Mouse (Mus musculus): ENCODE results near the gene Fam163b. TPM values are rescaled to one million over a fixed set of nuclear protein-coding genes. Genes with fewer than 3 reads are reported as not detected.

Fam163b gene
- total and polyA plus RNA-seq, 3 experiments = not detected

DNA sequence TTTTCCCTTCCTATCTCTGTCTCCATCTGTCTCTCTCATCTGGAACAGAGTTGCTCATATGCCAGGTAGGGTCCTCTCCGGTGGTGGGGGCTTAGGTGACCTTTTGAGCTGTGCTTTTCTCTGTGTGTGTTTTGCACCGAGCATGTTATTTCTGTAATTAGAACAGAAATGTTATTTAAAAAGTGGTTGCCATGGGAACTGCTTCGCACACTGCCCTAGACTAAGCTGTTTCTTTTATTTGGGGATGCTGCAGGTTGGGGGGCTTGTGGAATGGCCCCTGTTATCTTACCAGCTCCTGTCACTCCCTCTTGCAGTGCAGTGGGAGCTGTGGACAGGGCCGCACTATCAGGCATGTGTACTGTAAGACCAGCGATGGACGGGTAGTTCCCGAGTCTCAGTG lies 38.7 kb downstream of the Fam163b start:
- H3K9ac ChIP-seq (ENCODE audit: control insufficient read depth, low read depth, low read length, poor library complexity, severe bottlenecking) = no peak overlapping the region
- no peak overlapping the region for H3K4me3 ChIP-seq (ENCODE audit: control insufficient read depth in 1 of 2, insufficient read depth in 1 of 2, low read depth in 2 of 2, low read length in 2 of 2)

DNA sequence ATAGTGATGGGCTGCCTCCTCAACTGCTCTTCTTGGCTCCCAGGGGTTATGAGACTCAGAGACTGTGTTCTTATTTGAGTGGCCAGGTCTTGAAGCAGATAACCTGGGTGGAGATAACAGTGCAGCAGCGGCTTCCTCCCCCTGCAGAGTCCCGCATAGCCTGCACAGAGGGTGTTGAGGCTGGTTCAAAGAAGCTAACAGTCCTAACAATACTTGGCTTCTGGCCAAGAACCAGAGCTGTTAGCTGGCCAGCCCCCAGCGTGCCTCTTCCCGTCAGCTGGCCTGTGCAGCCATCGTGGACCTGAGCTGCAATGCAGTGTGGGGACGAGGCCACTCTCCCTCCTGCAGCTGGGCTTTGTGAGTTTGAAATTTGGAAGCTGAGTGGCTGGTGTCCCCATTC lies 44.5 kb downstream of the Fam163b start:
- Histone ChIP-seq H3K4me3 (ENCODE audit: control insufficient read depth in 1 of 2, insufficient read depth in 1 of 2, low read depth in 2 of 2, low read length in 2 of 2) (no peak overlapping the region), H3K4me1 (ENCODE audit: control insufficient read depth in 1 of 2, insufficient read depth in 2 of 2, low read length in 2 of 2) (no peaks in the 10 kb centered on the region), H3K27me3 (ENCODE audit: control insufficient read depth in 1 of 2, insufficient read depth in 2 of 2, low read length in 2 of 2) (no peaks in the 10 kb centered on the region; a peak in 1 of 4 replicates), H3K9me3 (replicated peaks; ENCODE audit: insufficient read depth, low read length) (no peaks in the 10 kb centered on the region), H3K9ac (ENCODE audit: control insufficient read depth, low read depth, low read length, poor library complexity, severe bottlenecking) (no peak overlapping the region), H3K27ac (ENCODE audit: control insufficient read depth, low read depth, low read length) (no peak overlapping the region), H3K36me3 (ENCODE audit: control insufficient read depth in 1 of 2, insufficient read depth in 2 of 2, low read length in 2 of 2) (no peaks in the 10 kb centered on the region), H3K79me2 (ENCODE audit: control insufficient read depth, insufficient read depth, low read length, poor library complexity) (no peaks in the 10 kb centered on the region)
- no peak for TF ChIP-seq POLR2A (IDR thresholded peaks at IDR 0.05; ENCODE audit: control insufficient read depth in 1 of 2, insufficient read depth in 1 of 2, low read depth in 1 of 2, low read length in 2 of 2, poor library complexity in 1 of 2)
- TF ChIP-seq ZKSCAN1 (IDR thresholded peaks at IDR 0.05; ENCODE audit: low read depth, low read length) = no peak
- no peak for TF ChIP-seq TBP (IDR thresholded peaks at IDR 0.05; ENCODE audit: low read depth, low read length)
- TF ChIP-seq GABPA (IDR thresholded peaks at IDR 0.05; ENCODE audit: low read depth, low read length) = no peak
- TF ChIP-seq MAZ (IDR thresholded peaks at IDR 0.05; ENCODE audit: low read depth, low read length) = no peak
- no peak for TF ChIP-seq POLR2AphosphoS2 (IDR thresholded peaks at IDR 0.05; ENCODE audit: low read length)
- no peak for TF ChIP-seq GATA1 (IDR thresholded peaks at IDR 0.05; ENCODE audit: low read depth, low read length)
- TF ChIP-seq HCFC1 (IDR thresholded peaks at IDR 0.05; ENCODE audit: low read depth, low read length) = no peak
- TF ChIP-seq MXI1 (IDR thresholded peaks at IDR 0.05; ENCODE audit: low read depth, low read length) = no peak
- no peak for TF ChIP-seq ETS1 (IDR thresholded peaks at IDR 0.05; ENCODE audit: low read depth, low read length)
- TF ChIP-seq EP300 (IDR thresholded peaks at IDR 0.05; ENCODE audit: low read depth in 1 of 2, low read length in 2 of 2) = no peak
- TF ChIP-seq NELFE (IDR thresholded peaks at IDR 0.05; ENCODE audit: low read depth, low read length) = no peak
- TF ChIP-seq MAFK (IDR thresholded peaks at IDR 0.05; ENCODE audit: borderline replicate concordance, low read depth, low read length) = no peak
- no peak for TF ChIP-seq KAT2A (conservative IDR thresholded peaks at IDR 0.05; ENCODE audit: low read depth, low read length)
- TF ChIP-seq MYB (IDR thresholded peaks at IDR 0.05; ENCODE audit: low read depth, low read length) = no peak
- TF ChIP-seq USF2 (IDR thresholded peaks at IDR 0.05; ENCODE audit: borderline replicate concordance in 1 of 2, insufficient read depth in 1 of 2, low read depth in 1 of 2, low read length in 2 of 2) = no peak
- no peak for TF ChIP-seq MYC (IDR thresholded peaks at IDR 0.05; ENCODE audit: low read depth, low read length)
- no peak for TF ChIP-seq ELF1 (IDR thresholded peaks at IDR 0.05; ENCODE audit: low read depth, low read length)
- TF ChIP-seq CHD2 (IDR thresholded peaks at IDR 0.05; ENCODE audit: low read length) = no peak
- TF ChIP-seq ZC3H11A (IDR thresholded peaks at IDR 0.05; ENCODE audit: low read depth, low read length) = no peak
- peak; percentile 11 for DNase-seq (ENCODE audit: low read depth, low spot score)

More for the DNA sequence above, 38.7 kb downstream of the Fam163b start:
- no peak for DNase-seq (ENCODE audit: low read depth, low spot score)
- peaks cover 0 to 2% of the 10 kb centered on the region in 2 experiments; a peak in 1 of 4 replicates for H3K36me3 ChIP-seq (ENCODE audit: control insufficient read depth in 1 of 2, insufficient read depth in 2 of 2, low read length in 2 of 2)
- TF ChIP-seq UBTF (IDR thresholded peaks at IDR 0.05; ENCODE audit: borderline replicate concordance, insufficient read depth, low read depth, low read length) (no peak), KAT2A (conservative IDR thresholded peaks at IDR 0.05; ENCODE audit: low read depth, low read length) (no peak), SIN3A (IDR thresholded peaks at IDR 0.05; ENCODE audit: low read length) (no peak), ZC3H11A (IDR thresholded peaks at IDR 0.05; ENCODE audit: low read depth, low read length) (no peak), NELFE (IDR thresholded peaks at IDR 0.05; ENCODE audit: low read depth, low read length) (no peak), ZNF384 (IDR thresholded peaks at IDR 0.05; ENCODE audit: low read depth, low read length) (no peak), MYC (IDR thresholded peaks at IDR 0.05; ENCODE audit: low read depth, low read length) (no peak), RCOR1 (IDR thresholded peaks at IDR 0.05; ENCODE audit: low read depth, low read length) (no peak), MAZ (IDR thresholded peaks at IDR 0.05; ENCODE audit: low read depth, low read length) (no peak), ZKSCAN1 (IDR thresholded peaks at IDR 0.05; ENCODE audit: low read depth, low read length) (no peak), CHD1 (IDR thresholded peaks at IDR 0.05; ENCODE audit: low read depth, low read length) (no peak), NRF1 (IDR thresholded peaks at IDR 0.05; ENCODE audit: insufficient read depth, low read depth, low read length, poor library complexity, severe bottlenecking) (no peak), TBP (IDR thresholded peaks at IDR 0.05; ENCODE audit: low read depth, low read length) (no peak), TCF12 (IDR thresholded peaks at IDR 0.05; ENCODE audit: low read depth, low read length) (no peak), E2F4 (IDR thresholded peaks at IDR 0.05; ENCODE audit: borderline replicate concordance, low read depth, low read length) (no peak), GATA1 (IDR thresholded peaks at IDR 0.05; ENCODE audit: low read depth, low read length) (no peak), USF2 (IDR thresholded peaks at IDR 0.05; ENCODE audit: borderline replicate concordance in 1 of 2, insufficient read depth in 1 of 2, low read depth in 1 of 2, low read length in 2 of 2) (no peak), POLR2AphosphoS2 (IDR thresholded peaks at IDR 0.05; ENCODE audit: low read length) (no peak), HCFC1 (IDR thresholded peaks at IDR 0.05; ENCODE audit: low read depth, low read length) (no peak), MAX (IDR thresholded peaks at IDR 0.05; ENCODE audit: low read length) (no peak)
- peaks cover 0 to 1% of the 10 kb centered on the region in 2 experiments; a peak in 2 of 4 replicates for H3K27me3 ChIP-seq (ENCODE audit: control insufficient read depth in 1 of 2, insufficient read depth in 2 of 2, low read length in 2 of 2)
- H3K79me2 ChIP-seq (ENCODE audit: control insufficient read depth, insufficient read depth, low read length, poor library complexity) = no peaks in the 10 kb centered on the region
- H3K27ac ChIP-seq (ENCODE audit: control insufficient read depth, low read depth, low read length) = no peak overlapping the region
- H3K4me1 ChIP-seq (ENCODE audit: control insufficient read depth in 1 of 2, insufficient read depth in 2 of 2, low read length in 2 of 2) = peaks cover 0 to 4% of the 10 kb centered on the region in 2 experiments; a peak in 1 of 4 replicates
- no peaks in the 10 kb centered on the region for H3K9me3 ChIP-seq (replicated peaks; ENCODE audit: insufficient read depth, low read length)

All from MEL (cell line).